Mouse (Mus musculus): ENCODE measurements around the gene Cisd1.
"Not testable (repeated sequence)": the region's sequence is repeated elsewhere in the genome, so short reads cannot be mapped to it uniquely, and the experiment has no call there.

Cisd1 gene

DNA sequence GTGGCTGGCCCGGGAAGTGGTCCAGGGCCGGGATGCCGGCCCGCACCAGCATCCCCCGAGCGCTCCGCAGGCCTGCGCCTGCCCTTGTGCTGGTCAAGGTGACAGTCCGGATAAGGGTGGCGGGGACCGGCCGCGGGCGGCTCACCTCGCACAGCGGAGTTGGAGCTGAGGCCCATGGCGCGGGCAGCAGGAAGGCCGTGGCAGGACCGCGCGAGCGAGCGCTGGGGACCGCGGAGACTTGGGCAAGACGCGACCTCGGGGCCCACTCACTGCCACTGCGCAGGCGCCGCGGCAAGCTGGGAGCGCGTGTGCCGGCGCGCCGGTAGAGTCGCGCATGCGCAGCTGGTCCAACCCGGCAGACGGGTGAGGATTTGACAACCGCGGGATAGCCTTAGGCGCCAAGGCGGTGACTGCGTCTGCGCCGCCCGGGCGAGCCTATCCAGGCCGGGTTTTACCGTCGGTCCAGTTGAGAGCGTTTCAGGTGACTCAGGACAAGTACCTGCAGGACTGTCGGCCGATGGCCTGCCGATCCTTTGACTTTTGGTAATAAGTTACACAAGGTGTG lies at the start of gene Cisd1:
TSS of gene Cisd1 (minus strand) at position 376 of the 565 bp plus-strand sequence.
- DNase-seq (ENCODE audit: low spot score) = peak; percentile 94

DNA sequence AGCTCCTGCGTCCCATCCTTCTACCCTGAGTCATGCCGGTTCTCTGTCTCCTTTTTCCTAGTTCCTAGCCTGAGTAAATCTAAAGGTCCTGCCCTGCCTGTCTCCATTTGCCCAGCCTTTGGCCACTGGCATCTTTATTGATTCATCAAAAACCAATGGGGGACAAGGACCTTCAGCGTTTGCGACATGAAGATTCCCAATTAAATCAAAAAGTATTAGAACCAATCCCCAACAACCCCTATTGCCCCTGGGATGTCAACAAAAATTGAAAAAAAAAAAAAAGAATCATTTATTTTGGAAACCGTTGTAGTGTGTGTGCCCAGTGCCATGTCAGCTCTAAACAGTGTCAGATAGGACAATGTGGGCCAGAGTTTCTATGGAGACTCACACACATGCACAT lies 44.6 kb upstream of the Cisd1 start:
- DNase-seq (ENCODE audit: low spot score) = no peak

DNA sequence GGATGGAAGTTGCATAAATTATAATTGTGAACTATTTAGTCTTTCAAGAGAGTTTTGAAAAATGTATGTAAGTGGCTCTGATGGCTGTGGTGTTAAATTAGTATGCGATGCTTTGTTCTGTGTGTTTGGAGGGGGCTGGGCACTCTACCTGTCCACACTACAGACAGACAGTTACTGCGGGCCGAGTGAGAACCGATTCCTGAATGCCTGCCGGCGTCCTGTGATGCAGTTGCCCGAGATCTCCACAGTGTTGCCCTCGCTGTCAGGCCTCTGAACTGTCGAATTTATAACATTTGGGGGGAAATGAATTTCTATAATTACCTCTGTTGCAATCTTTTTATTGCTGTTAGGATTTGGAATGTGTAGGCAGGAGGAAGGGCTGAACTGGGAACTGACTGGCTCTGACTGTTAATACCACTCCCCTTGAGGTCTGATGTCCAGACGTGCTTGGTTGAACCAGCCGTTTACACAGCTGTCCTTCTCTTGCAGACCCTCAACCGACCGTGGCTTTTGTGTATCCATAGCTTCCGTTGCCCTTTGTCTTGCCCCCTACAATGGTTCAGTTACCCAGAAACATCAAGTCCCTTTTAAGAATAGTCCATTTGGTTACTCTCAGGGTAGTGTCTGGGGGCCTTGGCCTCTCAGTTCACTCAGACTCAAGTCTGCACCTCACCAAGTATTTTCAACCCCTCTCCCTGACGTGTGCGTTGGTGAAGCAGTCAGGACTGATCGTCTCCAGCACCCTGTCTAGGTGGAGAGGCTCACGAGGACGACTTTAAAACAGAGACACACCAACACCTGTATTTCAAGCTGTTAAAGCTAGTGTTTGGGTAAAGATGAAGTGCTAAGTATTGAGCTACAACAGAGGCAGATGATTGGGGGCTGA lies 39.6 kb upstream of the Cisd1 start:
- no peak for DNase-seq (ENCODE audit: low spot score)

DNA sequence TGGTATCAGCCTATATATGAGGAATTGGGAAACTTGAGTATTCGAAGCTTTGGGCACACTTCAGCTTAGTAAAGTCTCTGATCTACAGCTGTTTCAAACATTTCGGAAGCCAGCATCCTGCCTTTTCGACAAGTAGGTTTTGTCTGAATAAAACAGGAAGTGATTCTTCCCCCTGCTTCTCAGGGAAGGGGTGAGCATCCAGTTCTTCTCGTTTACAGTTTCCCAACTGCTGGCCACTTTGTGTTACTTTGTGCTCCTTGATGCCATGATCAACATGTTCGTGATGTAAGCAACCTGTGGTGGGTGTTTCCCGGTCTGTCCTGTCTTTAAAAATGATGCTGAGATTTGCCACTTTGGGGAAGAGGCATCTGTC lies 38.8 kb upstream of the Cisd1 start:
- DNase-seq (ENCODE audit: low spot score) = not testable (repeated sequence)

DNA sequence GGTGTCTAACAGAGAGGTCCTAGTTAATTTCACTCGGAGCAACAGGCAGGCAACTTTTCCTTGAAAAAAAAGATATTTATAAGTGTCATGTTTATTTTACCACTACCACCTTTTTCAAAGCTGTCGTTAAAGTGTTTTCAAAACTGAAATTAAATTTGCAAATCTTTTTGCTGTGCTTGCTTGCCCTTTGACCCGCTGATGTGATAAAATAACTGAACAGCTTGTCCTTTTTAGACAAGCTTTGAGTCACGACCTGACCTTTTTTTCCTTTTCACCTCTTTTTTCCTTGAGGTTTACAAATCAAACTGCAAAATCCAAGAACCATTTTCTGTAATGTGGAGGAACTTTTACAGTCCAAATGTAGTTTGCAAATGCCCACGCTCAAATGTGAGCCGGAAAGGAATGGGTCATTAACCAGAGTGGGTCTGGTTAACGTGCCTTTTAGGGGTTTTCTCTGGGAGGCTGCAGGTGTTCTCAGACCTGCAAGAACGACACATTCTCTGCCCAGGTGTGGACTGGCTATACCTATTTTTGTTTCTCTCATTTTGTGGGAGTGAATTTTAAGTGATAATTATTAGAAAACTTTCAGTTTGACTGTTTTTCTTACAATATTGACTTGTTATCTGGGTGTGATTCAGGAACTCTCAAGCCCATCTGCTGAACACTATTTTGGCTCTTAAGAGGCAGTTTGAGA lies 38.3 kb upstream of the Cisd1 start:
- DNase-seq (ENCODE audit: low spot score) = no peak

- DNase-seq (ENCODE audit: low spot score) = no peak
Observed at GRCm38 (mm10) chr10:71382109-71382508, 37.4 kb upstream of the Cisd1 start.

- DNase-seq (ENCODE audit: low spot score) = peak; percentile 27
Observed at GRCm38 (mm10) chr10:71381471-71382033, 36.8 kb upstream of the Cisd1 start.

DNA sequence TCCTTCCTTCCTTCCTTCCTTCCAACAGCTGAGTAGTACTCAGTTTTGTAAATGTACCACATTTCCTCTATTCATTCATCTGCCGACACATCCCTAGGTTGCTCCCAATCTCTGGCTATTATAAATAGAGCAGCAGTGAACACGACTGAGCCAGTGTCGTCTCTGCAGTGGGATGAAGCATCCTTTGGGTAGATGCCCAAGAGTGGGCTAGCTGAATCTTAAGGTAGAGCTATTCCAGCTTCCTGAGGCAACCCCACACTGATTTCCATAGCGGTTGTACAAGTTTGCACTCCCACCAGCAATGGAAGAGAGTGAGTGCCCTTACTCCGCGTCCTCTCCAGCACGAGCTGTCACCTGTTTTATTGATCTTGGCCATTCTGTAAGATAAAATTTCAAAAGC lies 35.7 kb upstream of the Cisd1 start:
- DNase-seq (ENCODE audit: low spot score) = no peak

DNA sequence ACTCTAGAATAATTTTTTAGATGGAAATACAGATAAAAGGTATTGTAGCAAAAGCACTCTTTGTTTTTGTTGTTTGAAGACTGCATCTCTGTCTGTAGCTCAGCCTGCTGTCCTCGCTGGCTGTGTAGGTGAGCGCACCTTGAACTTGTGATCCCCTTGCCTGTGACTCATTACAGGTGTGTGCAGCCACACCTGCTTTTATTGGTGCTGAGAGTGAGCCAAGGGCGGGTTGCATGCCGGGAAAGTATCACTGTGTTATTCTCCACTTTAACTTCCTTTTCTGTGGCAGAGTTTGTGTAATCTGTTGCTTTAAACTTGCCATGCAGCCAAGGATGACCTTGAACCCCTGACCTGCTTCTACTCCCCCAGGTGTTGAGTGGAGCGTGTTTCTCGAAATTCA lies 31.3 kb upstream of the Cisd1 start:
- DNase-seq (ENCODE audit: low spot score) = no peak

DNA sequence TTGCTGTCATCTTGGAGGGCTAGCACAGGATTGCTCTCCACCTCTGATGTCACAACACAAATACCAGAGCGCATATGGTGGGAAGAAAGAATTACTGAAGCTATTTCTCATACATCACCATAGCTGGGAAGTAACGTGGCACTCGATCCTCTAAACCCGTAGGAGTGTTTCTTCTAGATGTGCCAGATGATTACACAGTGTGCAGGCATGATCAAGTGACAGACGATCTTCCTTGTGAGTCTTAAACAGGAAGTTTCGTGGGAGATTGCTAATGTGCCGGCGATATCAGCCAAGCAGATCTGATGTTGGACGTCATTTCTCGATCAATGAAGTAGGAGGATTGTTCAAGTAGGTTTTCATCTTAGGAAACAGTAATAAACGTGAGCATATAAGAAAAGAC lies 29.0 kb upstream of the Cisd1 start:
- no peak for DNase-seq (ENCODE audit: low spot score)

DNA sequence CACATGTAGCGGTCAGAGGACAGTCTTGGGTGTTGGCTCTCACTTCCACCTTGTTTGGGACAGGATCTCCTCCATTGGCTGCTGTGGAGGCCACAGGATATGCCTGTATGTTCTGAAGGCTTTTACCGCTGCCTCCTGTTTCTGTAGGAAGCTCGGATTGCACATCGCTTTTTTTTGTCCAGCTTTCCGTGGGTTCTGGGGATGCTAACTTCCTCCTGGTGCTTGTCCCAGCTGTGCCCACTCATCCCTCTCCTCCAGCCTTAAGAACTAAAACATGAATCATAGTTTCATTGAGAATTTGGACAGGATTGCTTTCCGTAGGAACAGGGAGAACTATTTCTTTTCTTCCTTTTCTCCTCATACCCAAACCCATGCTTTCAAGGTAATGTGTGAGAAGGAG lies 27.1 kb upstream of the Cisd1 start:
- no peak for DNase-seq (ENCODE audit: low spot score)

DNA sequence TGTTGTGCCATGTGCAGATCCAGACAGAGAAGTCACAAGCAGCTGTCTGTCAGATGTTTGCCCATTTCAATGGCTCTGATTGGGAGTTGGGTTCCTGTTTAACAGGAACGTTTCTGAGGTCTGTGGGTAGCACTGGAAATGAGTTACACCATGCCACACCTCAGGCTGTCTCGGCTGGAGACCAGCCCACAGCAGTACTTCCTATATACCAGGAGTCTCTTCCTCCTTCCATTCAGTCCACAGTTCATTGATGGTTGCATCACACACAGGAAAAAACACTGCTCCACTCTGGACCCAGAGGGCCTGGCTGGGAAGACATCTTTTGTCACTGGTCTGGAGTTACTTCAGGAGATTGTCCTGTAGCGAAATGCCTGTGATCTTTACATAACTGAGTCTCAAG lies 24.7 kb upstream of the Cisd1 start:
- no peak for DNase-seq (ENCODE audit: low spot score)

DNA sequence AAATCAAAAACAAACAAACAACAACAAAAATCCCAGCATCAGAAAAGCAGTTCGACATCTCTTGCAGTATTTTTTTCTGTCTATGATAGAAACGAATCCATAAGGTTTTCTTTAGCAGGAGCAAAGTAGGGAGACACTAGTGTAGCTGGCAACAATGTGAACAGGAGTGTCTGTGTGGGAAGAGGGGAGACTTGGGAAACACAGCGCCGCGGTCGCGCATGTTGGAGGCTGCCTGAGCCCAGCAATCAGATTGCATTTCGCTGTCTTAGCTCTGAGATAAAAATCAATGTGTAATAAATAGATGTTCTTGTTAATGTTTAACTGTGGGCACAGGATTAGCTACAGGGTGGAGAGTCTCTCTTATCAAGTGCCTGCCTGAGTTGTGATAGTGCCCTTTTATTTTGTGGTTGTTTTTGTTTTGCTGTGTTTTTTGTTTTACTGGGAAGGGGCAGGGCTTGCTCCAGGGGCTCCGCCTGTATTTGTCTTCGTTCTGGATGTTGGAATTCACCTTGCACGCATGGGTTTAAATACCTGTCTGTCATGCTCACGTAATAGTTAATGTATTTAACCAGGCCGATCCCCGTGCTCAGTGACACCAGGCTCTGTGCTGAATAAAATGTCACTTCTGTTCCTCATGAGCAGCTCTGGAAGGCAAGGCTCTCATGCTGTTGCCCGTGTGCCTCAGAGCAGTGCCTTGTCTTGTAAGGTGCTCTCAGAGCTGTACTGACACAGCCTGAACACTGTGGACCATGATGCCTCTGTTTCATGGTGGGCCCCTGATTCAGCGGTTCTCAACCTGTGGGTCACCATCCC lies 23.6 kb upstream of the Cisd1 start:
- no peak for DNase-seq (ENCODE audit: low spot score)

DNA sequence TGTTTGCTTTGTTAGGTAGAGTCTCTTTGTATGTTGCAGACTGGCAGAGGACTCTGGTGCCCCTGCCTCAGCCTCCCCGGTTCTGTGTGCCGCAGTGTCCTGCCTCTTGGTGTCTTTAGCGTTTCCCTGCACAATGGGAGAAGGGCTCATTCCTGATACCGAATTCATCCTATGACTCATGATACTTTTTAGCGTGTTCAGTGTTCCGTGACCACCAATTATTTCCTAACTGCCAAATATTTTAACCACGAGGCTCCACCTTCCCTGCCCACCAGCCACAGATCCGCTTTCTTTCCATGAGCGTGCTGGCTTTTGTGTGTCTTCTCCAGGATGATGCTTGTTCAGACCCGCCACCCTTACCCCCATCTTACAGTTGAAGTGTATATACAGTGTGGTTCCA lies 19.1 kb upstream of the Cisd1 start:
- no peak for DNase-seq (ENCODE audit: low spot score)

- no peak for DNase-seq (ENCODE audit: low spot score)
Observed at GRCm38 (mm10) chr10:71363440-71363839, 18.7 kb upstream of the Cisd1 start.

DNA sequence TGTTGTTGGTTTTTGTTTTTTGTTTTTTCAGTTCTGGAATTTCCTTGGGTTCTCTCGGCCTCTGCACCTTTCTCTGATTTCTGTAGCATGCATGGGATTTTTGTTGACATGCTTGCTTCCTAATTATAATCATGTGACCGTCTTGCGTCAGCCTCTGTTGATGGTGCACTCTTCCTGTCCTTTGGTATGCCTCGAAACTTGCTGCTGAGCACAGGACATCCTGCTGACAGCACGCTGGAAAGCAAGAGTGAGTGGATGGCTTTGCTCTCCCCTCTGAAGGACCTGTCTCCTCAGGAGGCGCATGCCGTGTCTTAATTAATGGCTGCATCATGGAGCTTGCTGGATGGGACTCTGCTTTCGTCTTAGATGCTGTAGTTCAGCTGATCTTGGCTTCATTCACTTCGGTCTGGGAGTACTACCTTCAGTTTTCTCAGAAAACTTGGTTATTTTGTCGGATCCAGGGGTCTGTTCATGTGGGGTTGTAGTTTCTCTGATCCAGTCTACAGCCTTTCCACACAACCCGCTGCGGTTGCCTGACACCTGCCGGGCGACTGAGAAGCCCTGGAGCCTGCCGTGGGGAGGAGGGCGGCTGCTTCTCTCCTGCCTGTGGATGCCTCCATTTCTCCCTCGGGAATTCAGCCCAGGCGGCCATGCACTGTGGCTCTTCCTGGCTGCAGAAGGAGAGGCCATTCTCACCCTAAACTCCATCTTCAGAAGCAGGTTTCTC lies 17.2 kb upstream of the Cisd1 start:
- DNase-seq (ENCODE audit: low spot score) = no peak

- no peak for DNase-seq (ENCODE audit: low spot score)
Observed at GRCm38 (mm10) chr10:71361044-71361443, 16.3 kb upstream of the Cisd1 start.

GRCm38 (mm10) chr10:71354947-71355346 lies 10.2 kb upstream of the Cisd1 start:
- no peak for DNase-seq (ENCODE audit: low spot score)

- DNase-seq (ENCODE audit: low spot score) = no peak
Observed at GRCm38 (mm10) chr10:71353850-71354249, 9.1 kb upstream of the Cisd1 start.

GRCm38 (mm10) chr10:71351301-71351700 lies 6.5 kb upstream of the Cisd1 start:
- DNase-seq (ENCODE audit: low spot score) = no peak

DNA sequence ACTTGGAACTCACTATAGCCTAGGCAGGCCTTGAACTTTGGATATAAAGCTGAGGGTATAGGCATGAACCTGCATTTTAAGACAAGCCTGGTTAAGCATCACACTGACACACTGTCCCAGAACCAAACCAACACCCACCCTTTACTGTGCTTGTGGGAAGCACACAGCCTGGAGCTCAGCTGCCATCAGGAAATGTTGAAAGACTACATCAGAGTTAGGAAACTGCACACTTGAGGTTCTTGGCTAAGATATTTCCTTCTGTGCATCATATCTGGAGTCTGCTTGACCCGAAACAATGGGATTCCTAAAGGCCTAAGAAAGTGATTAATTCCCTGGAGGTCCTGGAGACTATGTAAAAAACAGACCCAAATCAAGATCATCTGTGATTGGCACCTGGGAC lies 4.5 kb upstream of the Cisd1 start:
- DNase-seq (ENCODE audit: low spot score) = no peak

All from testis, postnatal 14 days (tissue).